Mouse (Mus musculus) brain, embryonic 14.5 days (tissue): ENCODE results near the gene Gtf2e1.

ENCODE experiments used
- CTCF ChIP-seq: fragments of 200-500 bp; IDR thresholded peaks from 2 replicates; pipeline ENCODE4 v1.5.1; 2012; ENCODE audit warnings: inconsistent platforms, mild to moderate bottlenecking, moderate library complexity, borderline replicate concordance; ENCODE audit not compliant: insufficient read depth, insufficient read length; ENCODE audit errors: extremely low read depth
- POLR2A ChIP-seq: fragments of 200-500 bp; IDR thresholded peaks from 2 replicates; pipeline ENCODE4 v1.6.1; 2012; ENCODE audit warnings: mild to moderate bottlenecking, inconsistent platforms, borderline replicate concordance; ENCODE audit not compliant: poor library complexity, insufficient read depth, insufficient read length, severe bottlenecking; ENCODE audit errors: extremely low read depth

DNA sequence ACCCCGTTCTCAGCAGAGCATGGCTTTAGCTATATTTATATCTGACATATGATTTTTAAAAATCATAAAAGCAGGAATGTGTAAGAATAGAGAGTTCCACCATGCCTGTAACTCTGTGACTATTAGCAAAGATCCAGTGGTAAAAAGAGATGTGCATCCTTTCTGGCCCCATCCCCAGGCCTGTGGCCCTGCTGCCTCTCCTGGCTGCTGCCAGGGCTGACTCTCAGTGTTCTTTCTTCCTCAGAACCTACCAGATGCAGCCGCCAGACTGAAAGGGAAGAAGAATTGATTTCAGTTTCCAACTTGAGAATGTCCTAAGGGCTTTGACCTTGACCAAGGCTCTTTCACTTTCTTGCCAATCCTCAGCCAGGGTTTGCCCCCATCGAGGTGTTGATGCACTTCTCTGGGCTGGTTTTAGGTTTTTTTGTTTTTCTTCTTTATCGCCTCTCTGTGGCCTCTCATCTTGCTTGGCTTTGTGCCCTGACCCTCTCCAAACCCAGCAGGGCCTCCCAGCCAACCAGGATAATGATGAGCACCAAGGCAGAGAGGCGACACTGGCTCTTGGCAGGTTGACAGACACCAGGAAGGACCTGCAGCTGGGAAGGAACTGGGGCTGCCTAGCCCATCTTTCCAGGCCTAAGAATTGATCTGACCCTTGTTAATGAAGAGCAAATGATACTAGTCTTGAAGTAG lies 66.8 kb downstream of the Gtf2e1 start:
- TF ChIP-seq POLR2A, result no peak
- TF ChIP-seq CTCF, result no peak
